Mouse (Mus musculus): ENCODE results near the gene Gm3591.
"Not testable (repeated sequence)": the region's sequence is repeated elsewhere in the genome, so short reads cannot be mapped to it uniquely, and the experiment has no call there.

DNA sequence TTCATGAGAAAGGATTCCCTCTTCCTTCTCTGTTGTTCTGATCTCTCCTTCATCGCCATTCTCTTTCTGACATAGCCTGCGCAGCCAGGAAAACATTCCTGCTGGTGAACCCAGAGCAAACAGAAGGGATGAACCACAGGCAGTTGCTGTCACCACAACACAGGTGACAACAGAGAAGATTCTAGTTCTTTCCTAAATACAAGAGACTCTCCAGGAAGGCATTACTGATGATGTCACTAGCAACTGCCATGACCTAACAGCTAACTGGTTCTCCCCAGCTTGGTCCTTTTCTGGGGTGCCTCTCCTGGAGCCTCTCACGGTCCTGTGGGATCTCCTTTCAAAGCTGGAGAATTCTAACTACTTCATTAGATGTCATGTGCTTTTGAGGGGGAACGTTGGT is 22.1 kb downstream of the Gm3591 start, which contains the start of gene Gm16440:
- TF ChIP-seq CTCF, EP300 (IDR thresholded peaks at IDR 0.05): not testable (repeated sequence)
